Mouse (Mus musculus) urinary bladder, postnatal 0 days (tissue): ENCODE results near the gene Heatr6. TPM values are rescaled to one million over a fixed set of nuclear protein-coding genes. Genes with fewer than 3 reads are reported as not detected.

Experiments used
- polyA plus RNA-seq: library from polyadenylated mRNA; unstranded; fragments of >200 nt; fragmentation: Nextera tagmentation; extraction: Ambion mirVana; gene quantifications from 2 replicates; pipeline ENCODE4 v1.2.1, GENCODE M21; 2015

Gene Heatr6
- polyA plus RNA-seq = 11.1 and 11.9 TPM in 2 replicates

GRCm38 (mm10) chr11:83753581-83754181, at the start of gene Heatr6:
Gene Heatr6 (plus strand): TSS chr11:83753696.

GRCm38 (mm10) chr11:83703705-83704104, 49.8 kb upstream of the Heatr6 start, which contains the start of gene Wfdc17:
Gene Wfdc17 (plus strand): TSS chr11:83703991.

GRCm38 (mm10) chr11:83708715-83709114, 44.8 kb upstream of the Heatr6 start, which contains the start of gene Wfdc18:
Gene Wfdc18 (plus strand): TSS chr11:83709015.

DNA sequence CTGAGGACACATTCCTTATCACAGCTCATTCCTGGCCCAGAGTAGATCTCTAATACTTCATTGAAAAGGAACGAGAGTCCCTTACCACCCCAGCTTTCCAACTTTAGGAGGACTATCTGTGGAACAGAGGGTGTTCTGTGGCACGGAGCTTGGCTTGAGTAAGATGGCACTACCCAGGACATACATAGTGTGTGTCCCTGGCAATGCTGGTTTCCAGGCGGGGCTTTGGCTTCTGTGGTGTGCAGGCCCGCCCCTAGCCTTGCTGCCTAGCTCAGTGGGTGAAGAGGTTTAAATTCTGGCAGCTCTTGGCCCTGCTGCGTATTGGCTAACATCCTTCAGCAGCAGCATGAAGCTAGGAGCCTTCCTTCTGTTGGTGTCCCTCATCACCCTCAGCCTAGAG, 6.8 kb upstream of the Heatr6 start, which contains the start of gene Wfdc21:
Gene Wfdc21 (plus strand): TSS at position 260 of the 400 bp plus-strand sequence.

Other genes starting within 250 kb of the Heatr6 start
- not detected in 2 replicates for gene Heatr9, start 231.5 kb upstream of the Heatr6 start, polyA plus RNA-seq
- gene Ccl5, start 223.2 kb upstream of the Heatr6 start, polyA plus RNA-seq = 0.45 and 0.88 TPM in 2 replicates
- gene Ccl9, start 175.1 kb upstream of the Heatr6 start, polyA plus RNA-seq = 19.7 and 93.4 TPM in 2 replicates
- gene Ccl6, start 160.6 kb upstream of the Heatr6 start, polyA plus RNA-seq = 54.5 and 456 TPM in 2 replicates
- gene Rpl9-ps1, start 108.1 kb upstream of the Heatr6 start, polyA plus RNA-seq = not detected in 2 replicates
- gene Ccl3, start 104.3 kb upstream of the Heatr6 start, polyA plus RNA-seq = 1.2 and 1.9 TPM in 2 replicates
- 2.9 and 5.3 TPM in 2 replicates for gene Ccl4, start 91.1 kb upstream of the Heatr6 start, polyA plus RNA-seq
- gene Wfdc17, start 49.7 kb upstream of the Heatr6 start, polyA plus RNA-seq = 14.2 and 148 TPM in 2 replicates
- gene Wfdc18, start 44.7 kb upstream of the Heatr6 start, polyA plus RNA-seq = not detected in 2 replicates
- 0.57 and 4.9 TPM in 2 replicates for gene Wfdc21, start 6.8 kb upstream of the Heatr6 start, polyA plus RNA-seq
- 6.0 and 6.3 TPM in 2 replicates for gene Hnf1b, start 96.4 kb downstream of the Heatr6 start, polyA plus RNA-seq
- gene Ddx52, start 188.4 kb downstream of the Heatr6 start, polyA plus RNA-seq = 15.7 and 19.5 TPM in 2 replicates
- 6.0 and 8.3 TPM in 2 replicates for gene Synrg, start 210.7 kb downstream of the Heatr6 start, polyA plus RNA-seq